Mouse (Mus musculus): Measurements from ENCODE around the gene A830031A19Rik. TPM values are rescaled to one million over a fixed set of nuclear protein-coding genes. Genes with fewer than 3 reads are reported as not detected.

The A830031A19Rik gene
- polyA plus RNA-seq, 1 experiment from 2014 or later = not detected

- no peaks in the 10 kb centered on the region for H3K9me3 ChIP-seq (ENCODE audit: control insufficient read depth, low read length)
- H3K4me2 ChIP-seq (ENCODE audit: low read depth, low read length) = no peak overlapping the region
- no peak overlapping the region for H3K27ac ChIP-seq (ENCODE audit: low read length)
- 72% methylated on average over 11 of the region's 11 CpGs for WGBS
- no peak overlapping the region for H3K4me3 ChIP-seq (ENCODE audit: low read length)
- 0 out of 2 replicates have a peak, but pooled peaks cover 2% of the 10 kb centered on the region for H3K4me1 ChIP-seq (replicated peaks; ENCODE audit: control insufficient read depth, insufficient read depth, low read length)
- H3K9ac ChIP-seq (ENCODE audit: low read length) = no peak overlapping the region
- no peaks in the 10 kb centered on the region; the same call in 1 of the 2 replicates for H3K27me3 ChIP-seq (ENCODE audit: control insufficient read depth, insufficient read depth, low read depth, low read length)
- no peaks in the 10 kb centered on the region for H3K36me3 ChIP-seq (ENCODE audit: control insufficient read depth, insufficient read depth, low read length)
- no peak for ATAC-seq (ENCODE audit: low read depth)
Observed at GRCm38 (mm10) chr11:24050032-24050757, 24.7 kb downstream of the A830031A19Rik start.

GRCm38 (mm10) chr11:24049226-24050031 lies 25.4 kb downstream of the A830031A19Rik start:
- Histone ChIP-seq H3K4me2 (ENCODE audit: low read depth, low read length) (peak overlapping the region; percentile 78), H3K9ac (ENCODE audit: low read length) (peak overlapping the region; percentile 75), H3K27me3 (ENCODE audit: control insufficient read depth, insufficient read depth, low read depth, low read length) (no peaks in the 10 kb centered on the region; the same call in 1 of the 2 replicates), H3K9me3 (ENCODE audit: control insufficient read depth, low read length) (no peaks in the 10 kb centered on the region), H3K36me3 (ENCODE audit: control insufficient read depth, insufficient read depth, low read length) (no peaks in the 10 kb centered on the region), H3K4me3 (ENCODE audit: low read length) (peak overlapping the region; percentile 62), H3K4me1 (replicated peaks; ENCODE audit: control insufficient read depth, insufficient read depth, low read length) (0 out of 2 replicates have a peak, but pooled peaks cover 2% of the 10 kb centered on the region), H3K27ac (ENCODE audit: low read length) (no peak overlapping the region)
- 6% methylated on average over 28 of the region's 28 CpGs for WGBS
- ATAC-seq (ENCODE audit: low read depth) = peak; percentile 89

GRCm38 (mm10) chr11:24044025-24044424 lies 30.8 kb downstream of the A830031A19Rik start:
- ATAC-seq (ENCODE audit: low read depth) = no peak

GRCm38 (mm10) chr11:24020760-24021159 lies 54.1 kb downstream of the A830031A19Rik start:
- Histone ChIP-seq H3K36me3 (ENCODE audit: control insufficient read depth, insufficient read depth, low read length) (no peaks in the 10 kb centered on the region), H3K4me3 (ENCODE audit: low read length) (no peak overlapping the region), H3K27me3 (ENCODE audit: control insufficient read depth, insufficient read depth, low read depth, low read length) (no peaks in the 10 kb centered on the region), H3K4me2 (ENCODE audit: low read depth, low read length) (no peak overlapping the region), H3K9me3 (ENCODE audit: control insufficient read depth, low read length) (no peaks in the 10 kb centered on the region), H3K4me1 (replicated peaks; ENCODE audit: control insufficient read depth, insufficient read depth, low read length) (no peaks in the 10 kb centered on the region), H3K27ac (ENCODE audit: low read length) (no peak overlapping the region), H3K9ac (ENCODE audit: low read length) (no peak overlapping the region)
- 48% methylated on average over 1 of the region's 1 CpGs for WGBS
- no peak for ATAC-seq (ENCODE audit: low read depth)

More at GRCm38 (mm10) chr11:24044025-24044424, 30.8 kb downstream of the A830031A19Rik start:
- H3K27ac ChIP-seq (ENCODE audit: low read length) = no peak overlapping the region
- H3K4me1 ChIP-seq (replicated peaks; ENCODE audit: control insufficient read depth, insufficient read depth, low read length) = no peaks in the 10 kb centered on the region
- no peaks in the 10 kb centered on the region for H3K36me3 ChIP-seq (ENCODE audit: control insufficient read depth, insufficient read depth, low read length)
- H3K9me3 ChIP-seq (ENCODE audit: control insufficient read depth, low read length) = no peaks in the 10 kb centered on the region
- 42% methylated on average over 6 of the region's 6 CpGs for WGBS
- no peak overlapping the region for H3K9ac ChIP-seq (ENCODE audit: low read length)
- H3K27me3 ChIP-seq (ENCODE audit: control insufficient read depth, insufficient read depth, low read depth, low read length) = no peaks in the 10 kb centered on the region
- no peak overlapping the region for H3K4me2 ChIP-seq (ENCODE audit: low read depth, low read length)
- H3K4me3 ChIP-seq (ENCODE audit: low read length) = no peak overlapping the region

DNA sequence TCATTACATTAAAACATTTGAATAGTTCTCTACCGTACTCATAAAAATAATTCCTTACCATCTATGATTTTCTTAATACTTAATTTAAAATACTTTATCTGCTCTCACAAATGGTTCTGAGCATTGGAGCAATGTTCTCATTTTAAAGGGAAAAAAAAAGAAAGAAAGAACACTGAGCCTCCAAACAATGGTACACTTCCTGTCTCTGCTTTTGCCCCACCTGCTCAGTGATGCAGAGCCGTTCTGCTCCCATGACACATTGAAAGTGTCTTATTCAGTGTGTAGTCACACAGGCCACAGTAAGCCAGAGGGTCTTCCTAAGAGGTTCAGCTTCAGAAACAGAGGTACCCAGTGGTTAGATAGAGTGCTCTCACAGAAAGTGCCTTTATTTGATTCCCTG lies 56.1 kb downstream of the A830031A19Rik start:
- no peaks in the 10 kb centered on the region for H3K27me3 ChIP-seq (ENCODE audit: control insufficient read depth, insufficient read depth, low read depth, low read length)
- 51% methylated on average over 2 of the region's 2 CpGs for WGBS
- no peak overlapping the region for H3K4me3 ChIP-seq (ENCODE audit: low read length)
- no peak overlapping the region for H3K9ac ChIP-seq (ENCODE audit: low read length)
- H3K27ac ChIP-seq (ENCODE audit: low read length) = no peak overlapping the region
- H3K36me3 ChIP-seq (ENCODE audit: control insufficient read depth, insufficient read depth, low read length) = no peaks in the 10 kb centered on the region
- ATAC-seq (ENCODE audit: low read depth) = no peak
- H3K4me1 ChIP-seq (replicated peaks; ENCODE audit: control insufficient read depth, insufficient read depth, low read length) = no peaks in the 10 kb centered on the region
- no peak overlapping the region for H3K4me2 ChIP-seq (ENCODE audit: low read depth, low read length)
- no peaks in the 10 kb centered on the region for H3K9me3 ChIP-seq (ENCODE audit: control insufficient read depth, low read length)

DNA sequence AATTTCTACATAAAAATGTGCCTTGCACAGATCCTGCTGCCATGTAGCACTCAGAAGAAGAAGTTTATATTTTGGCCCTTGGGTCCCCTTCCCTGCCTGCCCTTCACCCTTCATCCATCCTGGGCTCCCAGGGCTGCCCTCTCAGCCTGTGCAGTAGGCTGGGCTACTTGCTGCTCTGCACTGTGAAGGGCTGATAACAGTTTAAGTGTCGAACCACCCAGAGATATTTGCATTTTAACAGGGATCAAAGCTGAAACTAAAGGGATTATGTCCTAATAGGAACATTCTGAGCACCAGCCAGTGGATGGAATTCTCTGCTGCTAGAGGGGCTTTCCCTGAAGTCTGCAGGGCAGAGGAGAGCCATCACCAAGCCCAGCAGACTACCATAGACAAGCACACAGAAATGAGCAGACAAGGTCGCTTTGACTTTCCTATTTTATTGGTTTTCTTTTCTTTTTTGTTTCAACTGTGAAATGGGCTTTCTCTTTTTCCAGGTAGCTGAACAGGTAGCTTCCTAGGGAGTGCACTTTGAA lies 58.1 kb downstream of the A830031A19Rik start:
- 30% methylated on average over 2 of the region's 2 CpGs for WGBS

GRCm38 (mm10) chr11:24016049-24016448 lies 58.8 kb downstream of the A830031A19Rik start:
- Histone ChIP-seq H3K4me3 (ENCODE audit: low read length) (no peak overlapping the region), H3K27ac (ENCODE audit: low read length) (no peak overlapping the region), H3K36me3 (ENCODE audit: control insufficient read depth, insufficient read depth, low read length) (no peaks in the 10 kb centered on the region), H3K27me3 (ENCODE audit: control insufficient read depth, insufficient read depth, low read depth, low read length) (no peaks in the 10 kb centered on the region), H3K4me2 (ENCODE audit: low read depth, low read length) (no peak overlapping the region), H3K9me3 (ENCODE audit: control insufficient read depth, low read length) (no peaks in the 10 kb centered on the region), H3K4me1 (replicated peaks; ENCODE audit: control insufficient read depth, insufficient read depth, low read length) (no peaks in the 10 kb centered on the region), H3K9ac (ENCODE audit: low read length) (no peak overlapping the region)
- WGBS = 80% methylated on average over 3 of the region's 3 CpGs
- no peak for ATAC-seq (ENCODE audit: low read depth)

More for the DNA sequence above, 58.1 kb downstream of the A830031A19Rik start:
- Histone ChIP-seq H3K27me3 (ENCODE audit: control insufficient read depth, insufficient read depth, low read depth, low read length) (no peaks in the 10 kb centered on the region), H3K36me3 (ENCODE audit: control insufficient read depth, insufficient read depth, low read length) (no peaks in the 10 kb centered on the region), H3K4me2 (ENCODE audit: low read depth, low read length) (no peak overlapping the region), H3K9ac (ENCODE audit: low read length) (no peak overlapping the region), H3K9me3 (ENCODE audit: control insufficient read depth, low read length) (no peaks in the 10 kb centered on the region), H3K27ac (ENCODE audit: low read length) (no peak overlapping the region), H3K4me3 (ENCODE audit: low read length) (no peak overlapping the region), H3K4me1 (replicated peaks; ENCODE audit: control insufficient read depth, insufficient read depth, low read length) (no peaks in the 10 kb centered on the region)
- ATAC-seq (ENCODE audit: low read depth) = no peak

DNA sequence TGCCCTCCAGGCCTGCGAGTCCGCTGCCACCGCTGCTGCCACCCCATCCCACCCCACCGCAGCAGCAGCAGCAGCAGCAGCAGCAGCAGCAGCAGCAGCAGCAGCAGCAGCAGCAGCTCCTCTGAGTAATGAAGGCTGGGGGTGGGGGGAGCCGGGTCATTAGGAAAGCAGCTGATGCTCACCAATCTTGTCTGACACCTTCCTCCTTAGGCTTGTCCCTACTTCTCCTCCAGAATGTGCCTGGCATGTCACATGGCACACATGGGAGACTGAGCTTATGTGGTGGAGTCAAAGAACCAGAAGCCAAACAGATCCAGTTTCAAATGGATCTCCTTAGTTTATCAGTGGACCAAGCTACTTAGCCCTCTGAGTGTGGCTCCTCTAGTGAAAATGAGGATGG lies 60.2 kb downstream of the A830031A19Rik start:
- no peak for ATAC-seq (ENCODE audit: low read depth)
- no peaks in the 10 kb centered on the region for H3K27me3 ChIP-seq (ENCODE audit: control insufficient read depth, insufficient read depth, low read depth, low read length)
- no peak overlapping the region for H3K9ac ChIP-seq (ENCODE audit: low read length)
- no peak overlapping the region for H3K4me3 ChIP-seq (ENCODE audit: low read length)
- H3K4me2 ChIP-seq (ENCODE audit: low read depth, low read length) = no peak overlapping the region
- 65% methylated on average over 5 of the region's 5 CpGs for WGBS
- no peaks in the 10 kb centered on the region for H3K9me3 ChIP-seq (ENCODE audit: control insufficient read depth, low read length)
- H3K27ac ChIP-seq (ENCODE audit: low read length) = no peak overlapping the region
- H3K36me3 ChIP-seq (ENCODE audit: control insufficient read depth, insufficient read depth, low read length) = no peaks in the 10 kb centered on the region
- no peaks in the 10 kb centered on the region for H3K4me1 ChIP-seq (replicated peaks; ENCODE audit: control insufficient read depth, insufficient read depth, low read length)

GRCm38 (mm10) chr11:24012301-24012700 lies 62.6 kb downstream of the A830031A19Rik start:
- H3K4me1 ChIP-seq (replicated peaks; ENCODE audit: control insufficient read depth, insufficient read depth, low read length) = no peaks in the 10 kb centered on the region
- H3K9me3 ChIP-seq (ENCODE audit: control insufficient read depth, low read length) = no peaks in the 10 kb centered on the region
- H3K27ac ChIP-seq (ENCODE audit: low read length) = no peak overlapping the region
- H3K4me3 ChIP-seq (ENCODE audit: low read length) = no peak overlapping the region
- no peaks in the 10 kb centered on the region for H3K27me3 ChIP-seq (ENCODE audit: control insufficient read depth, insufficient read depth, low read depth, low read length)
- 42% methylated on average over 1 of the region's 1 CpGs for WGBS
- no peak overlapping the region for H3K9ac ChIP-seq (ENCODE audit: low read length)
- no peak for ATAC-seq (ENCODE audit: low read depth)
- no peaks in the 10 kb centered on the region for H3K36me3 ChIP-seq (ENCODE audit: control insufficient read depth, insufficient read depth, low read length)
- no peak overlapping the region for H3K4me2 ChIP-seq (ENCODE audit: low read depth, low read length)
